Mouse (Mus musculus) cerebellum, adult (tissue): ENCODE results near the gene Ugt1a1.
"Not testable (repeated sequence)": the region's sequence is repeated elsewhere in the genome, so short reads cannot be mapped to it uniquely, and the experiment has no call there.

Experiments used
- ATAC-seq: cut with Nextera tagmentation; 2 replicates; pipeline ENCODE4 v1.9.2; 2017; ENCODE audit warnings: mild to moderate bottlenecking, moderate library complexity, mixed read lengths; ENCODE audit not compliant: insufficient number of reproducible peaks, low FRiP score, low TSS enrichment

The Ugt1a1 gene

GRCm38 (mm10) chr1:88211812-88212211 lies at the start of gene Ugt1a1:
Gene Ugt1a1, plus strand, starts transcription at chr1:88211959.
- ATAC-seq, result peak; percentile 29; the same call in 1 of the 2 replicates

- no peak for ATAC-seq
Measured at GRCm38 (mm10) chr1:88165711-88166110, 46.0 kb upstream of the Ugt1a1 start, which contains the start of gene Ugt1a5. Gene Ugt1a5, plus strand, starts transcription at chr1:88166012.

DNA sequence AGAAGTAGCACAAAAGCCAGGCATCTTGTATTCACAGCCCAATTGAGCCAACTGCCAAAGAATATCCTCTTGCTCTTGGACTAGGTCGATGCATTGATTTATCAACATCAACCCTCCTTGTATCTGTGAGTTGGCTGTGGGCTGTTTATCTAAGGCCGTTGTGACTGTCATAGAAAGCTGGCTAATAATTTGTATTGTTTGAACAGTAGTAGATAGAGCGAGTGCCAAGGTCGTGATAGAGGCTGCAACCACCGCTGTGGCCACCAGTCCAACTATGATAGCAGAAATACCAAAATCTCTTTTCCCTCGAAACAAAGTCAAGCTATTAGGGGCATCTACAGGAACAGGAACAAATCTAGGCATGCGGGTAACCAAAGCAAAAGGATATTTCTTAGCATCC lies 39.6 kb upstream of the Ugt1a1 start:
- not testable (repeated sequence) for ATAC-seq

- no peak for ATAC-seq
Measured at GRCm38 (mm10) chr1:88179657-88180056, 32.1 kb upstream of the Ugt1a1 start.

DNA sequence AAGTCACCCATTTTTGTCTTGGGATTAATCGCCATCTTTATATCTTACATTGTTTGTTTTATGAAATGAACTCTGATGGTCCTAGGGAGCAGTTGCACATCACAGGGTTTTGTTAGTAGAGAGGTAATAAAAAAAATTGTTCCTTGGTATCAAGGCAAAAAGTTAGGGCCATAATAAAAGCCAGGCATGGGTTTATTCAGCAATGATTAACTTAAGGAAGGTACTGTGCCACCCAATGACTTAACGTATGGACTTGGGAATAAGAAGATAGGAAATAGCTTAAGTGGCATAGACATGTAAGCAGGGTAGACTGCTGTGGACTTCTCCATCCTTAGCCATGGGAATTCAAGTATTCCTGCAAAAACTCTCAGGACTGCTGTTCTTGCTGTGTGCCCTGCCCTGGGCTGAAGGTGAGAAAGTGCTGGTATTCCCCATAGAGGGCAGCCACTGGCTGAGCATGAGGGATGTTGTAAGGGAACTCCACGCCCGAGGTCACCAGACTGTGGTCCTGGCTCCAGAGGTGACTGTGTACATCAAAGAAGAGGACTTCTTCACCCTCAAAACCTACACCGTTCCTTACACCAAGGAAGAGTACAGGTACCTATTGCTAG lies 25.3 kb upstream of the Ugt1a1 start:
- ATAC-seq, result no peak

GRCm38 (mm10) chr1:88192136-88192535 lies 19.6 kb upstream of the Ugt1a1 start:
- no peak for ATAC-seq

- no peak for ATAC-seq
Measured at GRCm38 (mm10) chr1:88195687-88196086, 16.1 kb upstream of the Ugt1a1 start.

GRCm38 (mm10) chr1:88197443-88197842 lies 14.3 kb upstream of the Ugt1a1 start:
- ATAC-seq, result no peak

DNA sequence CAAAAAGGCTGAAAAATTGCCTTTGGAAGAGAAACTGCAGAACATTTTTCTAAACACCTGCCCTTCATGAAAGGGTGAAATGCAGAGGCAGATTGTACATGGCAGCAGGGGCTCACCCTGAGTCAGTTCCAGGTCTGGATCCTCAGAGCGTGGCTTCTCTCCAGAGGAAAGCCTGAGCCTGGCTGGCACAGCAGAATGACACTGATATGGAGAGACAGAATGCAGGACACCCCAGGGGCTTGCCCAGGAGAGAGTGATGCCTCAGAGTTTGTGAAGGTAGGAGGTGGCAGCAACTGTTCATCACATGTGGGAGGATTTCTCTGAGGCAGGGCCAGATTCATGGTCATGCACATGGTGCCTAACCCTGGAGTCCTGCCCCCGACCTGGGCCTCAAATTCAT lies 11.8 kb upstream of the Ugt1a1 start:
- ATAC-seq, result peak; percentile 85

DNA sequence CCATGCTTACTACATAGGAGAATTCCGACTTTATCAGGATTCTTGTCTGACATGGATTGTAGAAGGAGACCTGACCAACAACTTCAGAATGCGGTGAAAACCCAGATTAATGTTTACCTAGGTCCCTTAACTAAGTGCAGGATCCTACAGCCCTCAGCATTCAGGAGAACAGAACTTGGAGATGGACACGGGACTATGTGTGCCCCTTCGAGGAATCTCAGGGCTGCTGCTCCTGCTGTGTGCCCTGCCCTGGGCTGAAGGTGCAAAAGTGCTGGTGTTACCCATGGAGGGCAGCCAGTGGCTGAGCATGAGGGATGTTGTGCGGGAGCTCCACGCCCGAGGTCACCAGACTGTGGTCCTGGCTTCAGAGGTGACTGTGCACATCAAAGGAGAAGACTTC lies 11.3 kb upstream of the Ugt1a1 start, which contains the start of gene Ugt1a2:
Gene Ugt1a2, plus strand, starts transcription at position 146 of the 400 bp plus-strand sequence.
- ATAC-seq, result no peak

DNA sequence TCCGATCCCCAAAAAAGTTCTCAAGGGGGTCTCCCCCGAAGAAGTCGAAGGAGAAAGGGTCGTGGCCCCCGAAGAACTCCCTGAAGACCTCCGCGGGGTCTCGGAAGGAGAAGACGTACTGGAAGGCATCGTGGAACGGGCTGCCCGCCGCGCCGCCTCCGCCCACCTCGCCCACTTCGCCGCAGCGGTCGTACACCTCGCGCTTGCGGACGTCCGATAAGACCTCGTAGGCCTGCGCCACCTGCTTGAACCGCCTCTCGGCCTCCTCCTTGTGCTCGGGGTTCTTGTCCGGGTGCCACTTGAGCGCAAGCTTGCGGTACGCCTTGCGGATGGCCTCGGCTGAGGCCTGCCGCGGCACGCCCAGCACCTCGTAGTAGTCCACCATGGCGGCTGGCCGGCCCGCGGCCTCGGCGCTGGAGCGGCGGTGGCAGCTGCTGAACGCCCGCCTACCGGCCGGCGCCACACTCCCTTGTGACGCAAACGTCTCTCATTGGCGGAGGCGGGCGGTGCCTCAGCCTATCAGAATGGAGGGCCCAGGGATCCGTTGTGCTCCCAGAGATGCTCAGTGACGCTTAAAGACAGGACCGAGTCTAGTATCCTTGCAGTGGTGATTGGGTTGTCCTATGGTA lies 6.4 kb upstream of the Ugt1a1 start, which contains the start of gene Dnajb3:
Gene Dnajb3, minus strand, starts transcription at position 489 of the 629 bp plus-strand sequence.
- ATAC-seq, result peak; percentile 99

GRCm38 (mm10) chr1:88206843-88207479 lies 4.8 kb upstream of the Ugt1a1 start:
- ATAC-seq, result no peak

DNA sequence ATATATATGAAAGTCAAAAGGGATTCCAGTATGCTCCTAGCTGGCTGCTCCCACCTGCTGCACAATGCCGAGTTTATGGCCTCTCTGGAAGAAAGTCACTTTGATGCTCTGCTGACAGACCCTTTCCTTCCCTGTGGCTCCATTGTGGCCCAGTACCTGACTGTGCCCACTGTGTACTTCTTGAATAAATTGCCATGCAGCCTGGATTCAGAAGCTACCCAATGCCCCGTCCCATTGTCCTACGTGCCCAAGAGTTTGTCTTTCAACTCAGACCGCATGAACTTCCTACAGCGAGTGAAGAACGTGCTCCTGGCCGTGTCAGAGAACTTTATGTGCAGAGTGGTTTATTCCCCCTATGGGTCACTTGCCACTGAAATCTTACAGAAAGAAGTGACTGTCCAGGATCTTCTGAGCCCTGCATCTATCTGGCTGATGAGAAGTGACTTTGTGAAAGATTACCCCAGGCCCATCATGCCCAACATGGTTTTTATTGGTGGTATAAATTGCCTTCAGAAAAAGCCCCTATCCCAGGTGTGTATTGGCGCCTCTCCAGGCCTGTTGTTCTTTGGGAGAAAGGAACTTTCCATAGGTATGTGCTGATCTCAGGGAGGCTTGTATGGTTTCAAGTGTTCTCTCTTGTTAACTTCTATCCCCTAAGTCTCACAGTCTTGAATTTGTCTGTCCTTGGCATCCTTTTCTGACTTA lies 734 bp downstream of the Ugt1a1 start:
- ATAC-seq, result no peak

DNA sequence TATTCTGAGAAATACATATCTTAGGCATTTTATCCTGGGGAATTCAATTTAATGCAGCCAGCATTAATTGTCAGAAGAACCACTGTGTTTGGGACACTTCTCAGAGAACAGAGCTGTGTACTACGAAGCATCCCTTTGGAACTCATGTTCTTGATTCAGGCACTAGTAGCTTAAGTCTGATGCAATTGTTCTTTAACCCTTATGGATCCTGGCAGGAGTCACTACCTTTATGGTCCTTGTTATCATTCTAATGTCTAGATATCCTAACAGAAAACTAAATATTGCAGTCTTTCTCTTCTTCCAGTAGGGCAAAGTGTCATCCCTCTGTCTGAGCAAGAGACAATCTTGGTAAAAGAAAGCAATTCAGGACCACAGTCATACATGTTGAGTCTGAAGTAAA lies 1.3 kb downstream of the Ugt1a1 start:
- no peak for ATAC-seq

- 0 out of 2 replicates have a peak, but pooled peaks have one; percentile 8 for ATAC-seq
Measured at GRCm38 (mm10) chr1:88213766-88214461, 2.2 kb downstream of the Ugt1a1 start.

GRCm38 (mm10) chr1:88214462-88214952 lies 2.7 kb downstream of the Ugt1a1 start:
- 0 out of 2 replicates have a peak, but pooled peaks have one; percentile 0 for ATAC-seq

DNA sequence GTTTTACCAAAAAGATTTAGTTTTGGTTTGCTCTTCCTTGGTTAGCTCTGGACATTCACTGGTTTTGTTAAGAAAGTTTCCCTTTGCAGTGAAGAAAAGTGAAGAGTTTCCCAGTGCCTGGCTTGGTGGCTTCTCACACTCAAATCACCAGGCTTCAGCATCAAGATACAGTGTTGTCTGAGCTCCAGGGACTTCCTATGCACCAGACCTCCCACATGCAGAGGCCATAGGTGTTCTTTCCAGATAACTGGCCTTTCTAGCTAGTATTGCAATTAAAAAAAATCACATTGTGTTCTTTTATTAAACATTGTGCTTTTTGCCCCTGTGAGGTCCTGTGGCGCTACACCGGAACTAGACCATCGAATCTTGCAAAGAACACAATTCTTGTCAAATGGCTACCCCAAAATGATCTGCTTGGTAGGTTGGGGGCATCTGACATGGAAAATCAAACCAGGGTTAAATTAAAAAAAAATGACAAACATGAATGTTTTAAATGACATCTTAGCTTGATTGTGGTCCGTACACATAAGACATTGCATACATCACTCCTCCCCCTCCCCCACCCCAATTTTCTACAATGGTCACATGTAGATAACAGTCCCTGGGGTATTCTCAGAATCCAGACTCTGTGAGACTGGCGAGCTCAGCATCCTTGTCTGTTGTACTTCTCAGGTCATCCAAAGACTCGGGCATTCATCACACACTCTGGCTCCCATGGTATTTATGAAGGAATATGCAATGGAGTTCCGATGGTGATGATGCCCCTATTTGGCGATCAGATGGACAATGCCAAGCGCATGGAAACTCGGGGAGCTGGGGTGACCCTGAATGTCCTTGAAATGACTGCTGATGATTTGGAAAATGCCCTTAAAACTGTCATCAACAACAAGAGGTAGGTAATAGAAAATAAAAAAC lies 4.0 kb downstream of the Ugt1a1 start:
- no peak for ATAC-seq

GRCm38 (mm10) chr1:88216551-88216950 lies 4.8 kb downstream of the Ugt1a1 start:
- ATAC-seq, result no peak

DNA sequence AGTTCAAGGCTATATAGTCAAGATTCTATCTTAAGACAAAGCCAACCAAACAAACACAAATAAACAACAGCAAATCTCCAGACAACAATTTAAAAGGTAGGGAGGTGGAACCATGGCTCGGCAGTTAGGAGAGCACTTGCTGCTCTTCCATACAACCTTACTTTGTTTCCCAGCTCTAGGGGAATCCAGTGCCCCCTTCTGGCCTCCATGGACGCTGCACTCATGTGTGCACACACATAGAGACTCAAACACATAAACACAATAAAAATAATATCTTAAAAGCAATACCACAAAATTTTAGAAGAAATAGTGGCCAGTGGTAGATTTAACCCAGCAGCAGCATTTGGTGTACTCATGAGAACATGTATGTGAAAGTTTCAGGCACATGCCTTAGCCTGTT lies 5.4 kb downstream of the Ugt1a1 start:
- ATAC-seq, result no peak
